Mouse (Mus musculus) MEL (cell line): ENCODE measurements around the gene Vsx1. TPM values are rescaled to one million over a fixed set of nuclear protein-coding genes. Genes with fewer than 3 reads are reported as not detected.

Experiments used
- DNase-seq: peaks from one replicate; pipeline ENCODE4 v3.0.0; 2011; ENCODE audit warnings: low read depth, low spot score
- H3K27ac ChIP-seq: 2 replicates; pipeline ENCODE4 v1.5.1; 2012; ENCODE audit warnings: low read depth, mild to moderate bottlenecking, control low read depth, low read length, moderate library complexity; ENCODE audit not compliant: control insufficient read depth
- H3K27me3 ChIP-seq, 2 experiments: fragments of 150-350 bp in 1 of 2; sonication (generic) in 1 of 2; 2 replicates each; pipeline ENCODE4 v1.6.1; 2012; ENCODE audit warnings: low read length in 2 of 2, mild to moderate bottlenecking in 2 of 2, improper control_type of control experiment in 1 of 2, moderate library complexity in 1 of 2; ENCODE audit not compliant: insufficient read depth in 2 of 2, control insufficient read depth in 1 of 2
- H3K36me3 ChIP-seq, 2 experiments: 2 replicates each; pipeline ENCODE4 v1.6.1; 2012 to 2014; ENCODE audit warnings: low read length in 2 of 2, improper control_type of control experiment in 1 of 2, inconsistent platforms in 1 of 2, mild to moderate bottlenecking in 1 of 2; ENCODE audit not compliant: insufficient read depth in 2 of 2, control insufficient read depth in 1 of 2
- H3K4me1 ChIP-seq, 2 experiments: fragments of 150-350 bp in 1 of 2; sonication (generic) in 1 of 2; 2 replicates each; pipeline ENCODE4 v1.6.1; 2012; ENCODE audit warnings: low read length in 2 of 2, improper control_type of control experiment in 1 of 2, mild to moderate bottlenecking in 1 of 2; ENCODE audit not compliant: insufficient read depth in 2 of 2, control insufficient read depth in 1 of 2
- H3K4me3 ChIP-seq, 2 experiments: fragments of 150-350 bp in 1 of 2; sonication (generic) in 1 of 2; 2 replicates each; pipeline ENCODE4 v1.5.1; 2012; ENCODE audit warnings: low read depth in 2 of 2, low read length in 2 of 2, mild to moderate bottlenecking in 2 of 2, moderate library complexity in 2 of 2, control low read depth in 1 of 2, improper control_type of control experiment in 1 of 2; ENCODE audit not compliant: control insufficient read depth in 1 of 2, insufficient read depth in 1 of 2
- H3K79me2 ChIP-seq: 2 replicates; pipeline ENCODE4 v1.6.1; 2012; ENCODE audit warnings: mild to moderate bottlenecking, low read length, moderate library complexity; ENCODE audit not compliant: control insufficient read depth, poor library complexity, insufficient read depth
- H3K9ac ChIP-seq: 2 replicates; pipeline ENCODE4 v1.6.1; 2012; ENCODE audit warnings: low read depth, mild to moderate bottlenecking, control low read depth, low read length, moderate library complexity; ENCODE audit not compliant: control insufficient read depth, poor library complexity, severe bottlenecking
- H3K9me3 ChIP-seq: fragments of 150-350 bp; sonication (generic); replicated peaks from 2 replicates; pipeline ENCODE4 v1.6.1; 2012; ENCODE audit warnings: mild to moderate bottlenecking, low read length, improper control_type of control experiment, moderate library complexity; ENCODE audit not compliant: insufficient read depth
- CHD1 ChIP-seq: IDR thresholded peaks from 2 replicates; pipeline ENCODE4 v1.6.1; 2012; ENCODE audit warnings: low read depth, mild to moderate bottlenecking, inconsistent platforms, low read length, improper control_type of control experiment
- CTCF ChIP-seq, 3 experiments: IDR thresholded peaks in 2 of 3; conservative IDR thresholded peaks in 1 of 3; 2 replicates each; pipeline ENCODE4 v1.5.1; 2011 to 2012; ENCODE audit warnings: low read length in 3 of 3, low read depth in 2 of 3, mild to moderate bottlenecking in 2 of 3, improper control_type of control experiment in 1 of 3, inconsistent platforms in 1 of 3, mixed read lengths in 1 of 3, moderate library complexity in 1 of 3; ENCODE audit not compliant: control insufficient read depth in 1 of 3, insufficient read depth in 1 of 3, poor library complexity in 1 of 3, severe bottlenecking in 1 of 3
- ELF1 ChIP-seq: IDR thresholded peaks from 2 replicates; pipeline ENCODE4 v1.6.1; 2014; ENCODE audit warnings: low read depth, mild to moderate bottlenecking, inconsistent platforms, low read length, improper control_type of control experiment, moderate library complexity
- EP300 ChIP-seq, 2 experiments: IDR thresholded peaks; 2 replicates each; pipeline ENCODE4 v1.6.1; 2011; ENCODE audit warnings: improper control_type of control experiment in 2 of 2, low read length in 2 of 2, low read depth in 1 of 2, mild to moderate bottlenecking in 1 of 2
- ETS1 ChIP-seq: IDR thresholded peaks from 2 replicates; pipeline ENCODE4 v1.6.1; 2012; ENCODE audit warnings: low read depth, mild to moderate bottlenecking, inconsistent platforms, low read length, improper control_type of control experiment, moderate library complexity
- GABPA ChIP-seq: IDR thresholded peaks from 2 replicates; pipeline ENCODE4 v1.6.1; 2012; ENCODE audit warnings: low read depth, mild to moderate bottlenecking, inconsistent platforms, low read length, improper control_type of control experiment, moderate library complexity
- GATA1 ChIP-seq: IDR thresholded peaks from 2 replicates; pipeline ENCODE4 v1.6.1; 2011; ENCODE audit warnings: low read depth, low read length, improper control_type of control experiment
- HCFC1 ChIP-seq: IDR thresholded peaks from 2 replicates; pipeline ENCODE4 v1.6.1; 2012; ENCODE audit warnings: low read depth, mild to moderate bottlenecking, inconsistent platforms, low read length, improper control_type of control experiment, moderate library complexity
- KAT2A ChIP-seq: conservative IDR thresholded peaks from 2 replicates; pipeline ENCODE4 v1.6.1; 2012; ENCODE audit warnings: low read depth, low read length, improper control_type of control experiment, inconsistent platforms
- MEF2A ChIP-seq: IDR thresholded peaks from 2 replicates; pipeline ENCODE4 v1.6.1; 2014; ENCODE audit warnings: low read depth, mild to moderate bottlenecking, inconsistent platforms, low read length, improper control_type of control experiment; ENCODE audit not compliant: poor library complexity, insufficient replicate concordance, severe bottlenecking; ENCODE audit errors: extremely low read depth
- MXI1 ChIP-seq: IDR thresholded peaks from 2 replicates; pipeline ENCODE4 v1.6.1; 2011; ENCODE audit warnings: mild to moderate bottlenecking, low read depth, low read length, improper control_type of control experiment
- MYC ChIP-seq: IDR thresholded peaks from 2 replicates; pipeline ENCODE4 v1.6.1; 2011; ENCODE audit warnings: low read depth, mild to moderate bottlenecking, low read length, improper control_type of control experiment, moderate library complexity
- NRF1 ChIP-seq: IDR thresholded peaks from 2 replicates; pipeline ENCODE4 v1.6.1; 2014; ENCODE audit warnings: low read depth, mild to moderate bottlenecking, inconsistent platforms, low read length, improper control_type of control experiment, moderate library complexity; ENCODE audit not compliant: poor library complexity, insufficient read depth, severe bottlenecking
- RCOR1 ChIP-seq: IDR thresholded peaks from 2 replicates; pipeline ENCODE4 v1.6.1; 2012; ENCODE audit warnings: low read depth, mild to moderate bottlenecking, inconsistent platforms, low read length, improper control_type of control experiment
- SIN3A ChIP-seq: IDR thresholded peaks from 2 replicates; pipeline ENCODE4 v1.6.1; 2012; ENCODE audit warnings: low read length, improper control_type of control experiment, inconsistent platforms
- TAL1 ChIP-seq: IDR thresholded peaks from 2 replicates; pipeline ENCODE4 v1.6.1; 2012; ENCODE audit warnings: mild to moderate bottlenecking, inconsistent platforms, low read length, moderate library complexity, mixed read lengths
- TCF12 ChIP-seq: IDR thresholded peaks from 2 replicates; pipeline ENCODE4 v1.6.1; 2014; ENCODE audit warnings: low read depth, mild to moderate bottlenecking, inconsistent platforms, low read length, improper control_type of control experiment, moderate library complexity
- ZKSCAN1 ChIP-seq: IDR thresholded peaks from 2 replicates; pipeline ENCODE4 v1.6.1; 2012; ENCODE audit warnings: low read depth, mild to moderate bottlenecking, inconsistent platforms, low read length, improper control_type of control experiment, moderate library complexity
- ZMIZ1 ChIP-seq: IDR thresholded peaks from 2 replicates; pipeline ENCODE4 v1.6.1; 2012; ENCODE audit warnings: low read depth, mild to moderate bottlenecking, inconsistent platforms, low read length, improper control_type of control experiment, moderate library complexity
- polyA plus RNA-seq, 2 experiments: library from polyadenylated mRNA; stranded (reverse) in 1 of 2; unstranded in 1 of 2; fragments of >175 nt in 1 of 2; fragments of >200 nt in 1 of 2; gene quantifications; 2 replicates each; pipeline versions ENCODE4 v1.2.1 to v1.2.4; 2012; ENCODE audit warnings: low replicate concordance in 2 of 2, low read depth in 1 of 2; ENCODE audit not compliant: insufficient read length in 2 of 2, insufficient read depth in 1 of 2, missing spikeins in 1 of 2
- total RNA-seq: library from RNA; depleted of rRNA; stranded (reverse); fragments of 300-350 nt; gene quantifications from 2 replicates; pipeline ENCODE4 v1.2.3, GENCODE M21; 2012

Vsx1 gene
- total and polyA plus RNA-seq, 3 experiments: not detected

DNA sequence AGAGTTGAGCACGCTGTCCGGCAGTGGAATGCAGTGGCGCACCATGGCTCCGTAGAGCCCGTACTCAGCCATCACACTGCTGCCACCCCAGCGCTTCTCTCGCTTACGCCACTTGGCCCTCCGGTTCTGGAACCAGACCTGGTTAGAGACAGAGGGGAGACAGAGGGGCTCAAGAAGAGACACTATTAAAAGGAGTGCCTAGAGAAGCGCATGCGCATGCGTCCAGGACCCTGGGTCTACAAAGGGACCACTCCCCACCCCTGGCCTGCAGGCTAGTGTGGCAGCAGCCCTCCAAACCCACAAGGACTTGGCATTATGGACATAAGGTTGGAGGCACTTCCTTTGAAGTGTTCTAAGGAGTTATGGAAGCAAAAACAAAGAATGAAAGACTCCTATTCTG lies 4.7 kb downstream of the Vsx1 start:
- no peak for DNase-seq
- H3K27me3 ChIP-seq: no peaks in the 10 kb centered on the region; a peak in 1 of 4 replicates
- no peak overlapping the region for H3K9ac ChIP-seq
- H3K4me1 ChIP-seq: peaks cover 0 to 9% of the 10 kb centered on the region in 2 experiments; a peak in 2 of 4 replicates
- no peak overlapping the region for H3K4me3 ChIP-seq
- H3K79me2 ChIP-seq: no peaks in the 10 kb centered on the region
- no peak overlapping the region for H3K27ac ChIP-seq
- TF ChIP-seq ZKSCAN1: no peak
- no peak for TF ChIP-seq TCF12
- TF ChIP-seq KAT2A: no peak
- TF ChIP-seq ZMIZ1: no peak
- TF ChIP-seq CHD1: no peak
- peaks cover 0 to 9% of the 10 kb centered on the region in 2 experiments; a peak in 2 of 4 replicates for H3K36me3 ChIP-seq
- no peaks in the 10 kb centered on the region for H3K9me3 ChIP-seq

DNA sequence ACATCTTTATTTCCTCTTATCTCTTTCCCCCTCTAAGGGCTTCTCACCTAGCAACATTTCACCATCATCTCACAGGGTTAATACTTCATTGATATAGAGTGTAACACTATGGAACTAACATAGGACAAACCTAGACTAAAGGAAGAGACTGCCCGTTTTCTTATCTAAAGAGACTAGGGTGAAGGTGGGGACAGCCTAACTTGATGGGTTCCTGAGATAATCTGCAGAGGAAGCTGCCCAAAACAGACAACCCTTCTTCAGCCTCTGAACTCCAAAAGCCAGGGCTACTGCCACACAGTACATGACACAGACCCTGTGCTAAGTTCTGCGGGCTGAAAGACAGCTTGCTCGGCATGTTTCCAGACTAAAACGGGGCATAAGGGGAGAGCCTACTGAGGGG lies 7.6 kb downstream of the Vsx1 start:
- Histone ChIP-seq H3K4me3 (peak overlapping the region; percentile 20 to 22), H3K9ac (peak overlapping the region; percentile 48), H3K27me3 (no peaks in the 10 kb centered on the region; a peak in 1 of 4 replicates), H3K36me3 (peaks cover 0 to 9% of the 10 kb centered on the region in 2 experiments; a peak in 2 of 4 replicates), H3K4me1 (peaks cover 0 to 9% of the 10 kb centered on the region in 2 experiments; a peak in 2 of 4 replicates), H3K27ac (no peak overlapping the region), H3K79me2 (no peaks in the 10 kb centered on the region), H3K9me3 (no peaks in the 10 kb centered on the region)
- peak; percentile 49 for DNase-seq
- TF ChIP-seq TAL1 (no peak), GATA1 (peak; percentile 74), TCF12 (no peak; the same call in 1 of the 2 replicates), SIN3A (no peak), GABPA (no peak), MYC (no peak), HCFC1 (no peak), NRF1 (no peak), EP300 (IDR thresholded peaks at IDR 0.05; ENCODE audit: low read depth in 1 of 2, low read length in 2 of 2) (peak; percentile 38 to 56; a peak in 2 of 4 replicates), ELF1 (no peak), RCOR1 (0 out of 2 replicates have a peak, but pooled peaks have one; percentile 9), MEF2A (no peak), ETS1 (no peak), CTCF (IDR thresholded peaks at IDR 0.05 in 2 of 3, conservative IDR thresholded peaks at IDR 0.05 in 1 of 3; ENCODE audit: control insufficient read depth in 1 of 3, insufficient read depth in 1 of 3, low read depth in 2 of 3, low read length in 3 of 3, poor library complexity in 1 of 3, severe bottlenecking in 1 of 3) (no peak), MXI1 (no peak)
